Mouse (Mus musculus): ENCODE measurements at regions not wholly inside any gene's neighbourhood (a gene's known extent, or its start where the extent isn't known, plus 50 kb on each side); places are given as distances from the start of the nearest gene placed in this dataset.

- TF ChIP-seq POLR2A (IDR thresholded peaks at IDR 0.05; ENCODE audit: borderline replicate concordance, insufficient read depth, low read length) (no peak), CTCF (IDR thresholded peaks at IDR 0.05; ENCODE audit: borderline replicate concordance, insufficient read depth, low read depth, low read length) (no peak)
These were observed 78.3 kb upstream of the Ccn6 start for GRCm38 (mm10) chr10:39241922-39242321.
